Mouse (Mus musculus) layer of hippocampus, adult 18-20 months (tissue): ENCODE results near the gene Slc12a4. TPM values are rescaled to one million over a fixed set of nuclear protein-coding genes. Genes with fewer than 3 reads are reported as not detected.
A peak's percentile ranks its signal among the peaks of the same experiment; 100 is the strongest.
"Not testable (repeated sequence)": the region's sequence is repeated elsewhere in the genome, so short reads cannot be mapped to it uniquely, and the experiment has no call there.

ENCODE experiments used
- DNase-seq, 2 experiments: peaks; one replicate each; pipeline ENCODE4 v3.0.0; 2022; ENCODE audit warnings: low spot score in 2 of 2
- long read RNA-seq: library from polyadenylated mRNA; stranded (forward); transcript quantifications from one replicate; pipeline ENCODE4 v2.0.0, GENCODE M21; 2021
- total RNA-seq, 2 experiments: library from RNA; stranded (reverse); gene quantifications; 2 replicates each; pipeline ENCODE4 v1.2.3; 2021

Slc12a4 gene
- 10 to 100 TPM; 18.6 to 20.8 TPM for total RNA-seq
- long read RNA-seq, transcript Slc12a4-202 (24 exons, 3,755 nt), result major isoform, 54 of 67 reads
- long read RNA-seq, partial matches to known transcripts, result 6 of 67 reads
- long read RNA-seq, other reads (novel, unspliced or antisense), result 7 of 67 reads

- peak; percentile 12 to 30 for DNase-seq
Observed at GRCm38 (mm10) chr8:105965905-105966341, at the start of gene Slc12a4. Gene Slc12a4 (minus strand): TSS chr8:105966097.

GRCm38 (mm10) chr8:106012203-106012602 is 46.3 kb upstream of the Slc12a4 start:
- not testable (repeated sequence) for DNase-seq

- DNase-seq, result no peak
Observed at GRCm38 (mm10) chr8:106011643-106011986, 45.7 kb upstream of the Slc12a4 start, which contains the start of gene Ddx28. Gene Ddx28 (minus strand): TSS chr8:106011882.

- peak; percentile 90 to 96 for DNase-seq
Observed at GRCm38 (mm10) chr8:106010748-106011642, 45.1 kb upstream of the Slc12a4 start.

GRCm38 (mm10) chr8:106007891-106008290 is 42.0 kb upstream of the Slc12a4 start:
- not testable (repeated sequence) for DNase-seq

- DNase-seq, result no peak
Observed at GRCm38 (mm10) chr8:106007135-106007534, 41.2 kb upstream of the Slc12a4 start.

GRCm38 (mm10) chr8:106006413-106006812 is 40.5 kb upstream of the Slc12a4 start:
- no peak for DNase-seq

- no peak for DNase-seq
Observed at GRCm38 (mm10) chr8:106005875-106006274, 40.0 kb upstream of the Slc12a4 start, which contains the start of gene Dpep2nb. Gene Dpep2nb (minus strand): TSS chr8:106005975.

GRCm38 (mm10) chr8:106004538-106005207 is 38.8 kb upstream of the Slc12a4 start:
- no peak for DNase-seq

- DNase-seq, result no peak
Observed at GRCm38 (mm10) chr8:106001908-106002307, 36.0 kb upstream of the Slc12a4 start.

- no peak for DNase-seq
Observed at GRCm38 (mm10) chr8:105998971-105999370, 33.1 kb upstream of the Slc12a4 start.

- no peak for DNase-seq
Observed at GRCm38 (mm10) chr8:105996359-105996758, 30.5 kb upstream of the Slc12a4 start.

GRCm38 (mm10) chr8:105993226-105993625 is 27.3 kb upstream of the Slc12a4 start:
- no peak for DNase-seq

- no peak for DNase-seq
Observed at GRCm38 (mm10) chr8:105992499-105992898, 26.6 kb upstream of the Slc12a4 start.

GRCm38 (mm10) chr8:105991546-105991945 is 25.6 kb upstream of the Slc12a4 start:
- no peak for DNase-seq

GRCm38 (mm10) chr8:105990856-105991387 is 25.0 kb upstream of the Slc12a4 start, which contains the start of gene Dus2:
Gene Dus2 (plus strand): TSS chr8:105991337.
- peak; percentile 44 to 73 for DNase-seq

GRCm38 (mm10) chr8:105988546-105988945 is 22.6 kb upstream of the Slc12a4 start:
- DNase-seq, result no peak

- DNase-seq, result not testable (repeated sequence)
Observed at GRCm38 (mm10) chr8:105983406-105983805, 17.5 kb upstream of the Slc12a4 start.

GRCm38 (mm10) chr8:105981146-105981545 is 15.2 kb upstream of the Slc12a4 start:
- no peak for DNase-seq

- DNase-seq, result no peak
Observed at GRCm38 (mm10) chr8:105979325-105979724, 13.4 kb upstream of the Slc12a4 start, which contains the start of gene Dpep3. Gene Dpep3 (minus strand): TSS chr8:105979429.

GRCm38 (mm10) chr8:105975363-105975762 is 9.5 kb upstream of the Slc12a4 start:
- no peak for DNase-seq
